Mouse (Mus musculus) thymus, adult 18-20 months (tissue): ENCODE measurements around the gene Kank2.
A peak's percentile ranks its signal among the peaks of the same experiment; 100 is the strongest.
"Not testable (repeated sequence)": the region's sequence is repeated elsewhere in the genome, so short reads cannot be mapped to it uniquely, and the experiment has no call there.

Source experiments
- DNase-seq, 2 experiments: peaks; one replicate each; pipeline ENCODE4 v3.0.0; 2022; ENCODE audit warnings: mixed read lengths in 2 of 2

The Kank2 gene

GRCm38 (mm10) chr9:21816716-21817305 lies 18.3 kb upstream of the Kank2 start:
- DNase-seq, result no peak

DNA sequence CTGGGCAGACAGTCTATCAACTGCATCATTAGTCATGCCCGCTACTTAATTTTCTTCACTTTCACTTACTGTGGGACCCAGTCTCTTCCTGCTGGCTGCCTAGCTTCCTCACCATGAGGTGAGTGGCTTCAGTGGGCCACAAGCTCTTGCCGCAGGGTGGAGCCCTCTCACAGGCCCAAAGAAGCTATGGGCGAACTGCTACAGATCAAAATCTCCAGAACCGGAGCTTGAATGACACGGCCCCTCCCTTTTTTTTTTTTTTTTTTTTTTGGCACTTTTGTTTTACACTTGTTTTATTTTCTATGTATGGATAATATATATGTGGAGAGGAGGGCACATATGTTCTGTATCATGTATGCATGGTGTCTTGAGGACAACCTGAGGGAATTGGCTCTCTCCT lies 12.6 kb upstream of the Kank2 start:
- DNase-seq, result no peak

DNA sequence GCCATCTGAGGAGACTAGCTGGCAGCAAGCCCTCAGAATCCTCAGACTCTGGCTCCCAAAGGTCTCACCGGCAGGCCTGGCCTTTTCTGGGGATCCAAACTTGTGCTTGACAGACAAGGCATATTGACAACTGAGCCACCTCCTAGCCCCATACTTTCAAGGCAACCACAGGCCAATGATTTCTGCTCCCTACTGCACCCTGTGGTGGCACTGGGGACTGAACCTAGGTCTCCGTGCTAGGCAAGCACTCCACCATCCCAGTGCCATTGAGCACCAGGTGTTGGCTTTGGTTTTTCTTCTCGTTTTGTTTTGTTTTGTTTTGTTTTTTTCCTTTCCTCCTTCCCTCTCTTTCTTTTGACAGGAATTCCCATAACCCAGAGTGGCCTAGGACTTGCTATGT lies 10.0 kb upstream of the Kank2 start:
- no peak for DNase-seq

- DNase-seq, result no peak
Observed at GRCm38 (mm10) chr9:21806976-21807375, 8.4 kb upstream of the Kank2 start.

DNA sequence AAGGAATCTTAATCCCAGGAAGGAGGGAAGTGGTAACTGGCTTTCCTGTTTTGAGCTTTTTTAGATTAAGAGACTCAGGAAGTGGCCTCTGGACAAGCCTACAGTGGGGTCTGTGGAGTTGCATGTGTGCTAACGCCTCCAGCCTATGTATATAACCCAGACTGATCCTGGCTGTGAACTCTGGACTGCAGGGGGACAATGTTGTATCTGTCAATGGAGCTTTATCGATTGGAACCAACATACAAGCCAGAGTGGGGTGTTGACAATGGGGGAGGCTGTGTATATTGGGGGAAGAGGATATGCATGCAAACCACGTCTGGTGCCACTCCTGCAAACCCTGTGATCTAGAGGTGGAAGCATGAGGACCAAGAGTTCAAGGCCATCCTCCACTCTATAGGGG lies 7.8 kb upstream of the Kank2 start:
- DNase-seq, result no peak

DNA sequence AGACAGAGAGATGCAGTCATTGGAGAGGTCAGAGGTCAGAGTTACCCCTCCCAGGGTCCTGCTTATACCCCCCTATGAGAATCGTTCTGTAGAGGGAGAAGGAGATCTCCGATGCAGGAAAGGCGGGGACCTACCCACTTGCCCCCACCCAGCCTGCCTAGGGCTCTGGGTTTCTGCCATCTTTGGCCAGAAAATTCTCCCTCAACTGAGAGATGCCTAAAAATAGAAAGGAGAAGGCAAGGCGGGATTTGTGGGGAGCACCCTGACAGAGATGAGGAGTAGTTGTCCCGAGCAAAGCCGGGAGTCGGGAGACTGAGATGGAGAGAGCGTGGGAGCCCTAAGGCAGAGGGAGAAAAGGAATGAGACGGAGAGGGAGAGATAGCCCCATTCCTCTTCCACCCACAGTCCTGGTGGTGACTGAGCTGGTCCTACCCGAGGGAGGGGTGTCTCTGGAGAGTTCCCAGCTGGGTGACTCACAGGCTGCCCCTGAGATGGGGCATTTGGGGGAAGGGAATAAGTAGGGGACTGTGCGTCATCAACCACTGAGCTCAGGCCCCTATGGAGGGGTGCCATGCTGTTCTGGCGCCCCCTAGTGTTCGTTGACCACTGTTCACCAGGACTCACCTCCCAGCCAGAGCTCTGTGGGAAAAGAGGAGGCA lies 5.6 kb upstream of the Kank2 start:
- peak; percentile 30 to 38 for DNase-seq

- no peak for DNase-seq
Observed at GRCm38 (mm10) chr9:21801591-21801990, 3.0 kb upstream of the Kank2 start.

GRCm38 (mm10) chr9:21801121-21801520 lies 2.6 kb upstream of the Kank2 start:
- no peak for DNase-seq

- DNase-seq, result no peak
Observed at GRCm38 (mm10) chr9:21799010-21799350, 436 bp upstream of the Kank2 start.

DNA sequence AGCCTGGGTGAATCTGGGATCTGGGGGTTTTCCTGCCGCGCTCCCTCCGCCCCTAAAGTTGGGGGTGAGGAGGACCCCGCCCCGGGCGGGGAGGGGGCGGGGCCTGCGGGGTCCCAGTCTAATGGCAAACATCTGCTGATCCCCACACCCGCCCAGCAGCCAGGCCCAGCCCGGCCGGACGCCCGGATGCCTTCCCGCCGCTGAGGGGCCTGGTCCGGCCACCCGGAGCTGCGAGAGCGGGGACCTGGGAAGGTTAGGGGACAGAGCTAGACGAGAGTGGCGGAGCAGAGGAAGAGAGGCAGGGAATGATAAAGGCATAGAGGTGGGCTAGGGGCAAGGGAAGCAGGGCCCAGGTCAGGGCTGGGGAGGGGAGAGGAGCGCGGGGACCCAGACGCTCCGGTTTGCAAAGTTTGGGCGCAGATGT lies 611 bp downstream of the Kank2 start:
- peak; percentile 11 to 23 for DNase-seq

DNA sequence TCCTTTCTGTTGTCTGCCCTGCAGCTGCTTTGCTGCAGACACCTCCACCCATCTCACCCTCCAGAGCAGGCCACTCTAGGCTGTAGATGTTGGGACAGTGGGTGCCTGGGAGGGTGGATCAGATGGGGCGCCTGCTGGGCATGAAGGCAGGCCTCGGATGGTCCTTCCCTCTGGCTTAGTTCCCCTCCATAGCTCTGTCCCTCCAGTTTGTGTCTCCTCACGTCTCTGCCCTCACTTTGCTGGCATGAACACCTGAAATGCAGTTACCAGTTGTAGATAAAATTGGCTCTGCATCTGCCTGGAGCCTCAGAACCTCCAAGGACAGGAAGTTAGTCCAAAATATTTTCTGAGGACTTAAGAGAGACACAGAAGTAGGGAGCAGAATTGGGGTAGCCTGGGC lies 1.6 kb downstream of the Kank2 start:
- DNase-seq, result no peak

DNA sequence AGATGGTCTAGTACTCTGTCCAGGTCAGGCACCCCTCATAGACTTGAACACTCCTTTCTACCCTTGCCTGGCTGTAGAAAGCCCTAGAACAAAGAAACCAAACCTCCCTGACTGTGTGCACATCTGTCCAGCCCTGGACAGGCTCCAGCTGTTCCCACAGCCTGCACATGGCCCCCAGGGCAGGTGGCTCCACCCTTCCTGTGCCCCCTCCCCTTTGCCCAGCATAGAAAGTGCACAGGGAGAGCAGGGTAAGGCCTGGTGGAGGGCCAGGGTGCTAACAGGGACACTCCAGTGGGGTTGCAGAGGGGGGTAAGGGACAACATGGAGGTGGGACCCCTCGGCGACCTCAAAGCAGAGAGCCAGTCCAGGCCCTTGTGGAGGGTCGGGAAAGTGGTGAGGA lies 2.3 kb downstream of the Kank2 start:
- DNase-seq, result no peak

DNA sequence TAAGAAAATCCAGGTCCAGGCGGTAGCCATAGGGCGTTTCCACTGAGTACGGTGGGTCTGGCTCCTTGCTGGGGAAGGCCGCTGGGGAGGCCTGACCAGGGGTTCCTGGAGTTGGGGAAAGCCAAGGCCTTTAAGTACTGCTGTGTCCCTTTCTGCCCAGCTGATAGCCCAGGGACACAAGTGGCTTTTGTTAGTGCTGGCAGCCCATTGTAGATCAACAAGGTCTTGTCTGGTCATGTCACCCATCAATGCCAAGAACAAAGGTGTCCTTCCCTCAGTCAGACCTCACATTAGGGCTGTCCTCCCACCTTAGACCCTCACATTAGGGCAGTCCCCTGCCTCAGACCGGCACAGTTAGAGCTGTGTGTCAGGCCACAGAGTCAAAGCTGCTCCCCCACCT lies 3.0 kb downstream of the Kank2 start:
- DNase-seq, result no peak

DNA sequence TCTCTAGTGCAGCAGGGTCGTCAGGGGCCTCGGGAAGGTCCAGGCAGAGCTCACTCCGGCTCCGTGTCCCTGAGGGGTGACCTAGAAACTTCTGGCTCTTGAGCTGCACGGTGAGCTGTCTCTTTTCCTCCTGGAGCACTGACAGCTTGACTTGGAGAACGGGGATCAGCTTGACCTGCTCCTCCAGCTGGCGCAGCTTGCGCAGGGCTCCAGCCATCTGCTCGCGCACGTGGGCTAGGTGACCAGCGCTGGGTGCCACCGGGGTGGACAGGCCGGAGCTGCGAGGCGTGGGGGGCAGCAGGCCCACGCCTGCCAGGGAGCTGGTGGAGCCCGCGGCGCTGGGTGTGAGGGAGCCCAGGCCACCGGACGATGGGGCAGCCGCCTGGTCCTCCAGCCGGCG lies 3.6 kb downstream of the Kank2 start:
- DNase-seq, result no peak

DNA sequence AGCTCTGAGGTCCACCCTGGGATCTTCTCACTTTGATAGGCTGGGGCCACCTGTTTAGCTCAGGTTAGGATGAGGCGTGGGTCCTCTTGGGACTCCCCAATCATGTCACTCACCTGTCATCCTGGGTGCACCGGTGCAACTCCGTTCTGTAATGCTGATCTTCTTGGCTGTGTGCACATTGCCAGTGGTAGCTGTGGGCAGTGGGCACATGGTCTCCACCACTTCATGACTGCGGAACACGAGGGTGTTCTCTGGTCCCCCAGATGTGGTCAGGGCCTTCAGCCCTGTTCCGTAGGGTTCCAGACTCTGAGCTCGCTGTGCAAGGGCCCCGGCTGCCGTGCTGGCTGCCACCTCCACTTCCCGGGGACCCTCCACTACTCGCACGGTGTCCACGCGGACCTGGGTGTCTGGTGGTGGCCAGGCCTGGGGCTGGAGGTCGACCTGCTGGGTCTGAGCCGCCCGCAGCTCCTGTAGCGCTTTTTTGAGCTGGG lies 4.2 kb downstream of the Kank2 start:
- DNase-seq, result no peak

DNA sequence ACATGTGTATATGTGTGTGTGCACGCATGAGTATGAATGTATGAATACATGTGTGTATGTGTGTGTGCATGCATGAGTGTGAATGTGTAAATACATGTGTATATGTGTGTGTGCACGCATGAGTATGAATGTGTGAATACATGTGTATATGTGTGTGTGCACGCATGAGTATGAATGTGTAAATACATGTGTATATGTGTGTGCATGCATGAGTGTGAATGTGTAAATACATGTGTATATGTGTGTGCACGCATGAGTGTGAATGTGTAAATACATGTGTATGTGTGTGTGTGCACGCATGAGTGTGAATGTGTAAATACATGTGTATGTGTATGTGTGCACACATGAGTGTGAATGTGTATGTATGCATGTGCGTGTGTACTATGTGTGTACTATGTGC lies 5.0 kb downstream of the Kank2 start:
- not testable (repeated sequence) for DNase-seq

GRCm38 (mm10) chr9:21792644-21793043 lies 5.9 kb downstream of the Kank2 start:
- no peak for DNase-seq

GRCm38 (mm10) chr9:21791861-21792260 lies 6.7 kb downstream of the Kank2 start:
- no peak for DNase-seq

GRCm38 (mm10) chr9:21788234-21788633 lies 10.3 kb downstream of the Kank2 start:
- no peak for DNase-seq

DNA sequence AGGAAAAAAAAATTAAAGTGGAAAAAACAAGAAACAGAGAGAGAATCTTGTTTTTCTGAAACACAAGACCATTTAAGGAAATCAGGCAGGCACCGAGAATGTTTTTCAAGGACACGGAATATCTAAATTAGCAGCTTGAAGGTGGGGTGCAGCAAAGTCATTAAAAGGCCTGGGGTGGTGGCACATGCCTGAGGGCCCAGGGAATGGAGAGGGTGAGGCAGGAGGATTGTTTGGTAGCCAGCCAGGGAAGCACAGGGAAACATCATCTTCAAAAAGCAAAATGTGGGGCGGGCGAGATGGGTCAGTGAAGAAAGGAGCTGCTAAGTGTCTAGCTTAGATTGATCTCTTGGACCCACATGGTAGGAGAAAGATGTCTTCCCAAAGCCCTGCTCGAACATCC lies 10.9 kb downstream of the Kank2 start:
- DNase-seq, result no peak

DNA sequence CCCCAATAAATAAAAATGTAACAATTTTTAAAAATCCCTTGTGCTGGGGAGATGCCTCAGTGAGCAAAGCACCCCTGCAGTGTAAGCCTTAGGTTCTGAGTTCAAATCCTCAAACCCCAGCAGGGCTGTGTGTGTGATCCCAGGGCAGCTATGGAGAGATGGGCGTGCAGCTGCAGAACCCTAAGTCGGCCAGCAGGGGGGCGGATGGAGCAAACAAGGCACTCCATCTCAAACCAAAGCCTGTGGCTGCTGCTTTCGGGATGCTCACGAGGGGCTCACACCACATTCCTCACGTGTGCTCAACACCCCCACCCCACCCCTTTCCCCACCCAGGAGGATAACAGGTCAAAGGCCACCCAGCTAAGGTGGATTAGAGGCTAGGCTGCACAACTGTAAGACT lies 11.6 kb downstream of the Kank2 start:
- DNase-seq, result peak in 1 of 2 experiments; percentile 36

GRCm38 (mm10) chr9:21786309-21786708 lies 12.2 kb downstream of the Kank2 start:
- DNase-seq, result not testable (repeated sequence)

DNA sequence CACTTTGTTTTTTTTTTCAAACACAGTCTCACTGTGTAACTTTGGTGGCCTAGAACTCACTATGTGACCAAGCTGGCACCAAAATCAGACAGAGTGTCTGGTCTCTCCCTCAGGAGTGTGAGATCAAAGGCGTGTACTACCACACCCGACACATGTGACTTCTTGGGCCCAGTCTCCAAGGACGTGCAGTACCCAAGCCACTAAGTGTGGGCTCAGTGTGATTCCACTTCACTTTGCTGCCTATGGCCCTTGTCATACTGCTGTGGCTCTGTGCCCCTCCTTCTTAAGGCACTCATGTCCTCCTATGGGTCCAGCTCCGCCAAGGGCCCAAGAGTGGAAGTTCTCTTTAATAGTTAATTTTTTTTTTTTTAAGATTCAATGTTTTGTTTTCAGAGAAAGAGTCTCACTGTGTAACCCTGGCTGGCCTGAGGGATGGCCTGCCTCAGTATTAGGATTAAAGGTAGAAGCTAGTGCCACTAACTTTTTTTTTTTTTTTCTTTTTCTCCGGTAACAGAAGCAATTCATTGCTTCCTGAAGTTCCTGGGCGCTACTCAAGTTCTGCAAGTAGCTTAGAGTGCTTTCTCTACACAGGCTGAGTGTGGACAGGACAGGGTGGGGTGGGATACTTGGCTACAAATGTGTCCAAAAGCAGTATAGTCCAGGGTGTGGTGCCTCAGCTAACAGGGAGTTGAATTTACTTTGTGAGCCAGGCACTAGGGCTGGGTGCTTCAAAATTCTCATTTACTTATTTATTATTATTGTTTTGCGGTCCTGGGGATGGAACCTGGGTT lies 13.8 kb downstream of the Kank2 start:
- no peak for DNase-seq
